Mouse (Mus musculus): ENCODE data around the gene Gm20538. TPM values are rescaled to one million over a fixed set of nuclear protein-coding genes. Genes with fewer than 3 reads are reported as not detected.

Gene Gm20538
- polyA plus RNA-seq, 1 experiment from 2014 or later: not detected

DNA sequence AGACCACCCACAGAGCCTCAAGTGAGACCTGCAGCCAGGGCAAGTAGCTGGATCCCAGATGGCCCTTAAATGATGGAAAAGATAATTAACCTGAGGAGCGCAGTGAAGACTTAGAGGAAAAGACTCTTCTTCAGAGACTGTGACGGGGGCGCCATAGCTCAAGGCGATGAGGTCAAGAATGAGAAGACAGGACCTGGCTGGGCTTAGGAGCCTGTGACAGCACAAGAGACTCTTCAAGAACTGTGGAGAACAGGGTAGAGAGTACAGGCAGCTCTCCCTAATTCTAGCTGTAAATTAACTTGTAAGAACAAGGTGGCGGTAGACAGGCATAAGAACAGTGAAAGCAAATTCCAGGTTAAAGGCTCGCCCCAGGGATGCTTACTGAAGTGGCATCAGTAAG is 50.7 kb downstream of the Gm20538 start:
- peaks cover 3% of the 10 kb centered on the region; the same call in 1 of the 2 replicates for H3K27me3 ChIP-seq (ENCODE audit: control insufficient read depth, insufficient read depth, low read depth, low read length)
- no peak for ATAC-seq (ENCODE audit: low read depth)
- no peak overlapping the region for H3K27ac ChIP-seq (ENCODE audit: low read length)
- H3K9ac ChIP-seq (ENCODE audit: low read length): no peak overlapping the region
- H3K4me3 ChIP-seq (ENCODE audit: low read length): no peak overlapping the region
- H3K4me2 ChIP-seq (ENCODE audit: low read depth, low read length): no peak overlapping the region
- no peaks in the 10 kb centered on the region for H3K36me3 ChIP-seq (ENCODE audit: control insufficient read depth, insufficient read depth, low read length)
- 72% methylated on average over 6 of the region's 6 CpGs for WGBS
- peaks cover 6% of the 10 kb centered on the region for H3K4me1 ChIP-seq (replicated peaks; ENCODE audit: control insufficient read depth, insufficient read depth, low read length)
- no peaks in the 10 kb centered on the region for H3K9me3 ChIP-seq (ENCODE audit: control insufficient read depth, low read length)

DNA sequence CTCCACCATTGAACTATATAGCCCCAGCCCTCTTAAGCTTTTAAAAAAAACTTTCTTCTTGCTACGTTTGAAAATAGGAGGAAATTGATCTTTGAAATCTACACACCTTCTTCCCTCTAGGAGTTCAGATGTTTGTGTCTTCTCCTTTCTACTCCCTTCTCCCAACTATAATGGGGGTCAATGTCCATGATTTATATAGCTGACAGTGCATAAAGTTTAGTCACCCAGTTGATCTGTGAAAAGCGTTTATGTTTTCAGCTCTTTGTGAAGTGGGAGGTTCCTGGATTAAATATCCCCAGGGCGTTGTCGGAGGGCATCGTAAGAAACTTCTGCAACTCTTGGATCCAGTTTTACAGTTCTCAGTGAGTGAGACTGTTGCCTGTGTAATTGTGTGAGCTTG is 52.4 kb downstream of the Gm20538 start:
- WGBS: 59% methylated on average over 5 of the region's 5 CpGs
- Histone ChIP-seq H3K4me1 (replicated peaks; ENCODE audit: control insufficient read depth, insufficient read depth, low read length) (peaks cover 6% of the 10 kb centered on the region), H3K9me3 (ENCODE audit: control insufficient read depth, low read length) (no peaks in the 10 kb centered on the region), H3K27ac (ENCODE audit: low read length) (no peak overlapping the region), H3K36me3 (ENCODE audit: control insufficient read depth, insufficient read depth, low read length) (no peaks in the 10 kb centered on the region), H3K9ac (ENCODE audit: low read length) (no peak overlapping the region), H3K27me3 (ENCODE audit: control insufficient read depth, insufficient read depth, low read depth, low read length) (peaks cover 3% of the 10 kb centered on the region), H3K4me2 (ENCODE audit: low read depth, low read length) (no peak overlapping the region), H3K4me3 (ENCODE audit: low read length) (no peak overlapping the region)
- ATAC-seq (ENCODE audit: low read depth): no peak

DNA sequence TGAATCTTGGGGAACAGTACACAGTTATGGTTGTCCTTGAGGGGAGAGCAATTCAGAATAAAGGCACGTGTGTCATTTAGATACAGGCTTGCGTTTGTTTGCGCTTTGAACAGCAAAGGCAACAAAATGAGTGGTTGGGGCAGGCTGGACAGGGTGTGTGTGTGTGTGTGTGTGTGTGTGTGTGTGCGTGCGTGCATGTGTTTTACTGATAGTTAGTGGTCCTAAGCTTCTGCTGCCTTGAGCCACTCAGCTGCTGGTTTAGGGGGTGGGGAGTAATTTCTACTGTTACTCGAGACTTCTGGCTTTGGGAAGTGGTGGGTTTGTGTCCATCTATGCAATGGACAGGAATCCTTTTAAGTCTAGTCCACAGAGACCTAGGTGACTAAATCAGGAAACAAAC is 53.7 kb downstream of the Gm20538 start:
- 47% methylated on average over 6 of the region's 6 CpGs for WGBS
- ATAC-seq (ENCODE audit: low read depth): no peak

DNA sequence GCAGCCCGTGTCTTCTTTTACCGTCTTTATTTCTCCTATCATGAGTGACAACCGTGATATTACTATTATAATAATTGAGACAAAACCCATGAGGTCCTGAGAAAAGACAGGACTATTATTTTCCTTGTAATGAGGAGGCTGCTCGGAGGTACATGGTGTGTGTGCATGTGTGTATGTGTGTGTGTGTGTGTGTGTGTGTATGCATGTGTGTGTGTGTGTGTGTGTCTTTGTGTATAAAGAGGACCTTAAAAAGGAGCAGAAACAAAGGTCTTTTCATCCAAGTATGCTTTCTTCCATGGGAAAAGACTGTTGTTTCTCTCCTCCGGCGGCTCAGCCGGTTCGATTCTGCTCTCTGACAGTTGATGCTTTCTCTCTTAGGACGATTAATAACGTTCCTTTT is 55.7 kb downstream of the Gm20538 start:
- Histone ChIP-seq H3K4me3 (ENCODE audit: low read length) (no peak overlapping the region), H3K36me3 (ENCODE audit: control insufficient read depth, insufficient read depth, low read length) (no peaks in the 10 kb centered on the region), H3K4me2 (ENCODE audit: low read depth, low read length) (no peak overlapping the region), H3K9me3 (ENCODE audit: control insufficient read depth, low read length) (no peaks in the 10 kb centered on the region), H3K27me3 (ENCODE audit: control insufficient read depth, insufficient read depth, low read depth, low read length) (peaks cover 6% of the 10 kb centered on the region), H3K9ac (ENCODE audit: low read length) (no peak overlapping the region), H3K4me1 (replicated peaks; ENCODE audit: control insufficient read depth, insufficient read depth, low read length) (no peaks in the 10 kb centered on the region), H3K27ac (ENCODE audit: low read length) (no peak overlapping the region)
- 72% methylated on average over 10 of the region's 10 CpGs for WGBS
- ATAC-seq (ENCODE audit: low read depth): no peak

More for the DNA sequence above, 53.7 kb downstream of the Gm20538 start:
- no peak overlapping the region for H3K27ac ChIP-seq (ENCODE audit: low read length)
- H3K9me3 ChIP-seq (ENCODE audit: control insufficient read depth, low read length): no peaks in the 10 kb centered on the region
- no peaks in the 10 kb centered on the region for H3K36me3 ChIP-seq (ENCODE audit: control insufficient read depth, insufficient read depth, low read length)
- H3K4me2 ChIP-seq (ENCODE audit: low read depth, low read length): no peak overlapping the region
- H3K9ac ChIP-seq (ENCODE audit: low read length): no peak overlapping the region
- no peak overlapping the region for H3K4me3 ChIP-seq (ENCODE audit: low read length)
- peaks cover 6% of the 10 kb centered on the region for H3K4me1 ChIP-seq (replicated peaks; ENCODE audit: control insufficient read depth, insufficient read depth, low read length)
- peaks cover 6% of the 10 kb centered on the region for H3K27me3 ChIP-seq (ENCODE audit: control insufficient read depth, insufficient read depth, low read depth, low read length)

DNA sequence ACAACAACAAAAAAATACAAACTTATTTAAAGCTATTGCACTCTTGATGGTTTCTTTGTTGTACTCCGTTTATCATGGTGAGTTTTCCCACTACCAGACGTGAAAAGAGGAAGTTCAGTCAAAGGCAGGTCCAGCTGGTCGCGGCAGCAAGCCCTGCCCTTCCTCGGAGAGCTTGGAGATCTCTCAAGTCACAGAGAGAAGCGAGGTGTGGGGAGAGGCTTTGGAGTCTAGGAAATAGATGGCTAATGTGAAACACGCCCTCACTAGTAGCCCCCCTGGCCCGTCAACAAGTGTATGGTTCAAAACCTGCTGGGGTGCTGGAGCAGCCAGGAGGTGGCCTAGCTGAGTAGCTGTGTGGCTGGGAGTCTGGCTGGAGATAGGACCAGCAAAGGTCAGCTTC is 56.1 kb downstream of the Gm20538 start:
- ATAC-seq (ENCODE audit: low read depth): no peak

More for the DNA sequence above, 56.1 kb downstream of the Gm20538 start:
- H3K4me3 ChIP-seq (ENCODE audit: low read length): no peak overlapping the region
- 51% methylated on average over 8 of the region's 8 CpGs for WGBS
- H3K4me1 ChIP-seq (replicated peaks; ENCODE audit: control insufficient read depth, insufficient read depth, low read length): no peaks in the 10 kb centered on the region
- peaks cover 6% of the 10 kb centered on the region for H3K27me3 ChIP-seq (ENCODE audit: control insufficient read depth, insufficient read depth, low read depth, low read length)
- no peak overlapping the region for H3K9ac ChIP-seq (ENCODE audit: low read length)
- H3K36me3 ChIP-seq (ENCODE audit: control insufficient read depth, insufficient read depth, low read length): no peaks in the 10 kb centered on the region
- H3K9me3 ChIP-seq (ENCODE audit: control insufficient read depth, low read length): no peaks in the 10 kb centered on the region
- H3K4me2 ChIP-seq (ENCODE audit: low read depth, low read length): no peak overlapping the region
- H3K27ac ChIP-seq (ENCODE audit: low read length): no peak overlapping the region

Other genes with a start within 250 kb of the Gm20538 start
- 0.40 and 0.49 TPM in 2 replicates for gene Scd4, start 219.7 kb downstream of the Gm20538 start, polyA plus RNA-seq (2015; fragmentation: Nextera tagmentation; extraction: Ambion mirVana)
- 2.3 and 2.7 TPM in 2 replicates for gene Scd1, start 145.0 kb downstream of the Gm20538 start, polyA plus RNA-seq (2015; fragmentation: Nextera tagmentation; extraction: Ambion mirVana)
- not detected in 2 replicates for gene Wnt8b, start 59.4 kb downstream of the Gm20538 start, polyA plus RNA-seq (2015; fragmentation: Nextera tagmentation; extraction: Ambion mirVana)
- gene Sec31b, start 7.0 kb downstream of the Gm20538 start, polyA plus RNA-seq (2015; fragmentation: Nextera tagmentation; extraction: Ambion mirVana): 0.64 and 0.84 TPM in 2 replicates
- 480 and 515 TPM in 2 replicates for gene Ndufb8, start 2.6 kb upstream of the Gm20538 start, polyA plus RNA-seq (2015; fragmentation: Nextera tagmentation; extraction: Ambion mirVana)
- gene Hif1an, start 10.0 kb upstream of the Gm20538 start, polyA plus RNA-seq (2015; fragmentation: Nextera tagmentation; extraction: Ambion mirVana): 29.4 and 31.1 TPM in 2 replicates
- gene Pax2, start 203.2 kb upstream of the Gm20538 start, polyA plus RNA-seq (2015; fragmentation: Nextera tagmentation; extraction: Ambion mirVana): 0.05 TPM in 1 of 2 replicates, not detected in the other

All from lung, embryonic 16.5 days (tissue).